Mouse (Mus musculus) liver, embryonic 11.5 days (tissue): ENCODE measurements at regions not wholly inside any gene's neighbourhood (a gene's known extent, or its start where the extent isn't known, plus 50 kb on each side); places are given as distances from the start of the nearest gene placed in this dataset.

Experiments
- ATAC-seq: fragments of 200-750 bp; cut with Nextera tagmentation; replicated peaks from 2 replicates; pipeline ENCODE4 v1.8.0; 2017; ENCODE audit warnings: moderate number of reproducible peaks, mild to moderate bottlenecking, moderate TSS enrichment, moderate library complexity; ENCODE audit not compliant: low FRiP score
- DNase-seq: peaks from one replicate; pipeline ENCODE4 v3.0.0-alpha.2; 2017; ENCODE audit warnings: low spot score
- H3K27ac ChIP-seq: fragments of 300-500 bp; sonication (generic); 2 replicates; pipeline ENCODE4 v1.5.1; 2014; ENCODE audit warnings: mild to moderate bottlenecking, low read depth, low read length, control low read depth
- H3K27me3 ChIP-seq: fragments of 300-500 bp; sonication (generic); replicated peaks from 2 replicates; pipeline ENCODE4 v1.6.1; 2014; ENCODE audit warnings: low read length, mixed read lengths; ENCODE audit not compliant: control insufficient read depth, insufficient read depth
- H3K36me3 ChIP-seq: fragments of 300-500 bp; sonication (generic); 2 replicates; pipeline ENCODE4 v1.6.1; 2014; ENCODE audit warnings: mild to moderate bottlenecking, low read length, moderate library complexity, mixed read lengths; ENCODE audit not compliant: control insufficient read depth, insufficient read depth
- H3K4me1 ChIP-seq: fragments of 300-500 bp; sonication (generic); replicated peaks from 2 replicates; pipeline ENCODE4 v1.6.1; 2014; ENCODE audit warnings: low read length, mixed read lengths; ENCODE audit not compliant: control insufficient read depth, insufficient read depth
- H3K4me2 ChIP-seq: fragments of 300-500 bp; sonication (generic); 2 replicates; pipeline ENCODE4 v1.6.1; 2014; ENCODE audit warnings: mild to moderate bottlenecking, control low read depth, moderate library complexity
- H3K4me3 ChIP-seq: fragments of 300-500 bp; sonication (generic); 2 replicates; pipeline ENCODE4 v1.5.1; 2014; ENCODE audit warnings: low read depth, low read length, control low read depth
- H3K9ac ChIP-seq: fragments of 300-500 bp; sonication (generic); 2 replicates; pipeline ENCODE4 v1.6.1; 2014; ENCODE audit warnings: low read depth, low read length, control low read depth
- H3K9me3 ChIP-seq: fragments of 300-500 bp; sonication (generic); 2 replicates; pipeline ENCODE4 v1.6.1; 2016; ENCODE audit warnings: low read length, inconsistent platforms, mixed read lengths; ENCODE audit not compliant: control insufficient read depth
- WGBS: fragments of 180-500 bp; shearing (Covaris S2); extraction: QIAGEN DNeasy Blood & Tissue Kit; methylation state at CpG from one replicate; pipeline ENCODE4 v1.1.7; 2014; 5-methylcytosine and 5-hydroxymethylcytosine counted together

- no peaks in the 10 kb centered on the region for H3K4me1 ChIP-seq
- no peak overlapping the region for H3K4me2 ChIP-seq
- H3K9ac ChIP-seq = no peak overlapping the region
- H3K9me3 ChIP-seq = no peaks in the 10 kb centered on the region
- no peak overlapping the region for H3K4me3 ChIP-seq
- no peak overlapping the region for H3K27ac ChIP-seq
- H3K36me3 ChIP-seq = no peaks in the 10 kb centered on the region
- H3K27me3 ChIP-seq = no peaks in the 10 kb centered on the region
- DNase-seq = no peak
- 67% methylated on average over 3 of the region's 3 CpGs for WGBS
- ATAC-seq = no peak
Observed at GRCm38 (mm10) chr1:125307223-125307622, 128.3 kb downstream of the Actr3 start.

GRCm38 (mm10) chr1:125298520-125299090 lies 136.9 kb downstream of the Actr3 start:
- no peaks in the 10 kb centered on the region for H3K4me1 ChIP-seq
- 85% methylated on average over 5 of the region's 5 CpGs for WGBS
- ATAC-seq (no peak), DNase-seq (no peak)
- no peaks in the 10 kb centered on the region for H3K9me3 ChIP-seq
- H3K4me3 ChIP-seq = no peak overlapping the region
- no peak overlapping the region for H3K9ac ChIP-seq
- H3K27me3 ChIP-seq = no peaks in the 10 kb centered on the region
- no peak overlapping the region for H3K4me2 ChIP-seq
- no peak overlapping the region for H3K27ac ChIP-seq
- H3K36me3 ChIP-seq = no peaks in the 10 kb centered on the region

GRCm38 (mm10) chr1:125295646-125296045 lies 139.9 kb downstream of the Actr3 start:
- Histone ChIP-seq H3K4me3 (no peak overlapping the region), H3K27ac (no peak overlapping the region), H3K9me3 (no peaks in the 10 kb centered on the region), H3K4me1 (no peaks in the 10 kb centered on the region), H3K27me3 (no peaks in the 10 kb centered on the region), H3K36me3 (no peaks in the 10 kb centered on the region), H3K4me2 (no peak overlapping the region), H3K9ac (no peak overlapping the region)
- WGBS = 77% methylated on average over 3 of the region's 3 CpGs
- DNase-seq (no peak), ATAC-seq (no peak)

GRCm38 (mm10) chr1:125290320-125291021 lies 145.1 kb downstream of the Actr3 start:
- H3K36me3 ChIP-seq = no peaks in the 10 kb centered on the region
- H3K4me2 ChIP-seq = no peak overlapping the region
- no peaks in the 10 kb centered on the region for H3K27me3 ChIP-seq
- H3K9ac ChIP-seq = no peak overlapping the region
- H3K27ac ChIP-seq = no peak overlapping the region
- no peak for DNase-seq
- H3K4me1 ChIP-seq = no peaks in the 10 kb centered on the region
- no peak for ATAC-seq
- no peaks in the 10 kb centered on the region for H3K9me3 ChIP-seq
- H3K4me3 ChIP-seq = no peak overlapping the region
- 88% methylated on average over 12 of the region's 12 CpGs for WGBS

GRCm38 (mm10) chr1:125286347-125286746 lies 149.2 kb downstream of the Actr3 start:
- Histone ChIP-seq H3K27ac (no peak overlapping the region), H3K4me1 (no peaks in the 10 kb centered on the region), H3K9ac (no peak overlapping the region), H3K9me3 (no peaks in the 10 kb centered on the region), H3K27me3 (no peaks in the 10 kb centered on the region), H3K4me3 (no peak overlapping the region), H3K36me3 (no peaks in the 10 kb centered on the region), H3K4me2 (no peak overlapping the region)
- 57% methylated on average over 2 of the region's 2 CpGs for WGBS
- no peak for ATAC-seq
- no peak for DNase-seq

- no peaks in the 10 kb centered on the region for H3K9me3 ChIP-seq
- no peak overlapping the region for H3K27ac ChIP-seq
- H3K4me3 ChIP-seq = no peak overlapping the region
- H3K36me3 ChIP-seq = no peaks in the 10 kb centered on the region
- no peak for ATAC-seq
- H3K4me2 ChIP-seq = no peak overlapping the region
- H3K27me3 ChIP-seq = no peaks in the 10 kb centered on the region
- no peak for DNase-seq
- no peaks in the 10 kb centered on the region for H3K4me1 ChIP-seq
- H3K9ac ChIP-seq = no peak overlapping the region
- 68% methylated on average over 2 of the region's 2 CpGs for WGBS
Observed at GRCm38 (mm10) chr1:125284693-125285092, 150.8 kb downstream of the Actr3 start.

- H3K27me3 ChIP-seq = no peaks in the 10 kb centered on the region
- no peaks in the 10 kb centered on the region for H3K36me3 ChIP-seq
- ATAC-seq (no peak), DNase-seq (no peak)
- 67% methylated on average over 2 of the region's 2 CpGs for WGBS
- no peak overlapping the region for H3K4me2 ChIP-seq
- H3K4me1 ChIP-seq = no peaks in the 10 kb centered on the region
- H3K27ac ChIP-seq = no peak overlapping the region
- H3K9ac ChIP-seq = no peak overlapping the region
- H3K9me3 ChIP-seq = no peaks in the 10 kb centered on the region
- H3K4me3 ChIP-seq = no peak overlapping the region
Observed at GRCm38 (mm10) chr1:125273752-125274151, 161.8 kb downstream of the Actr3 start.

- DNase-seq = no peak
- no peak for ATAC-seq
- Histone ChIP-seq H3K27ac (no peak overlapping the region), H3K4me1 (no peaks in the 10 kb centered on the region), H3K9ac (no peak overlapping the region), H3K4me3 (no peak overlapping the region), H3K36me3 (no peaks in the 10 kb centered on the region), H3K27me3 (no peaks in the 10 kb centered on the region), H3K4me2 (no peak overlapping the region), H3K9me3 (no peaks in the 10 kb centered on the region)
- 42% methylated on average over 6 of the region's 6 CpGs for WGBS
Observed at GRCm38 (mm10) chr1:125263684-125264083, 171.8 kb downstream of the Actr3 start.

GRCm38 (mm10) chr1:125263068-125263467 lies 172.5 kb downstream of the Actr3 start:
- Histone ChIP-seq H3K9ac (no peak overlapping the region), H3K27me3 (no peaks in the 10 kb centered on the region), H3K9me3 (no peaks in the 10 kb centered on the region), H3K36me3 (no peaks in the 10 kb centered on the region), H3K4me3 (no peak overlapping the region), H3K4me1 (no peaks in the 10 kb centered on the region), H3K4me2 (no peak overlapping the region), H3K27ac (no peak overlapping the region)
- ATAC-seq = no peak
- no peak for DNase-seq
- WGBS = 80% methylated on average over 6 of the region's 6 CpGs
